Mouse (Mus musculus) heart, adult 18-20 months (tissue): ENCODE measurements around the gene Gm4498. TPM values are rescaled to one million over a fixed set of nuclear protein-coding genes. Genes with fewer than 3 reads are reported as not detected.
"Not testable (repeated sequence)": the region's sequence is repeated elsewhere in the genome, so short reads cannot be mapped to it uniquely, and the experiment has no call there.

Experiments
- DNase-seq, 2 experiments: peaks; one replicate each; pipeline ENCODE4 v3.0.0; 2021 to 2022; ENCODE audit warnings: mixed read lengths in 1 of 2
- long read RNA-seq, 2 experiments: library from polyadenylated mRNA; stranded (forward); transcript quantifications; one replicate each; pipeline ENCODE4 v2.0.0; 2021
- total RNA-seq, 2 experiments: library from RNA; stranded (reverse); gene quantifications; 2 replicates each; pipeline ENCODE4 v1.2.3; 2021

Gm4498 gene
- total RNA-seq = not detected
- long read RNA-seq, experiment 1 = 0 reads
- long read RNA-seq, experiment 2 = 0 reads

DNA sequence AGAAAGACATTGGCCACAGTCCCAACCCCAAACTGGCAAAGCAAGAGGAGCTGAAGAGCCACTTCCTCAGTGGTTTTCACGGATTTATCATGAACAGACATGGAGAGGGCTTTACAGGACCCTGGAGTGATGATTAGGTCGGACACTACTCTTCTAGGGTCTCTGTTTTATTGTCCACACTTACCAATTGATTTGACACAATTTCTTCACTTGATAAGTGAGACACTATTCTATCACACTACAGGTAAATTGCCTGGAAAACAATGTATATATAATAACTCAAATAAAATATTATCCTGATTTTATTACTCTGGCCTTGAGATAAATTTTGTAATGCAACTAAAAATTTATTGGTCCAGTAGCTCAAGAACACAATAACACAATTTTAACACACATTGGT is at the start of gene Gm4498:
Gene Gm4498 (minus strand): TSS at position 101 of the 400 bp plus-strand sequence.
- not testable (repeated sequence) for DNase-seq

DNA sequence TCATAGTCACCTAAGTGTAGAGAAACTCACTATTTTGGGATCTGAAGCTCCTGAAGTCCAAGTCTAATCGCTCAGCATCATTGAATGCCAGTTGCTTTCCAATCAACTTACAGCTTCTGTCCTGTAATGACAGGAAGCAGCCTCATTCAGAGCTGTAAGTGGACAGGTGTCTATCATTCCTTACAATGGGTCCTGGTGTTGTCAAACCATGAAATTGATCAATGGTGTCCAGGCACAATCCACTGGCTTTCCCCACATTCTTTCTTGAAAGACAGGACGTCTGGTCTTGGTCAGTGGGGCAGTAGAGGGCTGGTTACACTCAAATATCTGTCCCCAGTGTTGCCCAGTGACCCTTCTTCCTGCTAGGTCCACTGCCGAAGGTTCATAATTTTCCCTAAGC is 29.1 kb upstream of the Gm4498 start, which contains the start of gene Gm5890:
Gene Gm5890 (minus strand): TSS at position 101 of the 400 bp plus-strand sequence.
- not testable (repeated sequence) for DNase-seq

DNA sequence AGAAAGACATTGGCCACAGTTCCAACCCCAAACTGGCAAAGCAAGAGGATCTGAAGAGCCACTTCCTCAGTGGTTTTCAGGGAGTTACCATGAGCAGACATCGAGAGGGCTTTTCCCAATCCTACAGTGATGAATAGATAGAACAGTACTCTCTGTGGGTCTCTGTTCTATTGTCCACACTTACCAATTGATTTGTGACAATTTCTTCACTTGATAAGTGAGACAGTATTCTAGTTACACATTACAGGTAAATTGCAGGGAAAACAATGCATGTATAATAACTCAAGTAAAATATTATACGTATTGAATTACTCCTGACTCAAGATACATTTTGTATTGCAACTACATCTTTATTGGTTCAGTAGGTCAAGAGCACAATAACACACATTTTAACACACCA is 28.1 kb downstream of the Gm4498 start, which contains the start of gene Gm6164:
Gene Gm6164 (minus strand): TSS at position 101 of the 400 bp plus-strand sequence.
- not testable (repeated sequence) for DNase-seq

DNA sequence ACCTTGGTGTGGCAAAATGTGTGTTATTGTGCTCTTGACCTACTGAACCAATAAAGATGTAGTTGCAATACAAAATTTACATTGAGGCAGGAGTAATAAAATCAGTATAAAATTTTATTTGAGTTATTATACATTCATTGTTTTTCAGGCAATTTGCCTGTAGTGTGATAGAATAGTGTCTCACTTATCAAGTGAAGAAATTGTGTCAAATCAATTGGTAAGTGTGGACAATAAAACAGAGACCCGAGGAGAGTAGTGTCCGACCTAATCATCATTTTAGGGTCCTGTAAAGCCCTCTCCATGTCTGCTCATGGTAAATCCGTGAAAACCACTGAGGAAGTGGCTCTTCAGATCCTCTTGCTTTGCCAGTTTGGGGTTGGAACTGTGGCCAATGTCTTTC is 40.2 kb downstream of the Gm4498 start, which contains the start of gene Vmn1r95:
Gene Vmn1r95 (plus strand): TSS at position 301 of the 400 bp plus-strand sequence.
- not testable (repeated sequence) for DNase-seq

Other genes with a start within 250 kb of the Gm4498 start
- gene Nlrp9b, start 242.4 kb downstream of the Gm4498 start, total RNA-seq = not detected
- gene Vmn1r91, start 134.1 kb downstream of the Gm4498 start, total RNA-seq = not detected
- not detected for gene Gm16442, start 111.2 kb downstream of the Gm4498 start, total RNA-seq
- gene Vmn1r93, start 94.7 kb downstream of the Gm4498 start, total RNA-seq = not detected
- not detected for gene Vmn1r94, start 65.5 kb downstream of the Gm4498 start, total RNA-seq
- not detected for gene Vmn1r95, start 40.1 kb downstream of the Gm4498 start, total RNA-seq
- gene Gm6164, start 28.2 kb downstream of the Gm4498 start, total RNA-seq = not detected
- not detected for gene Gm5890, start 29.0 kb upstream of the Gm4498 start, total RNA-seq
- not detected for gene Gm4133, start 100.2 kb upstream of the Gm4498 start, total RNA-seq
- not detected for gene Gm5728, start 141.6 kb upstream of the Gm4498 start, total RNA-seq
- gene Vmn1r100, start 184.1 kb upstream of the Gm4498 start, total RNA-seq = not detected
- not detected for gene Vmn1r101, start 208.8 kb upstream of the Gm4498 start, total RNA-seq
- not detected for gene Gm10670, start 241.1 kb upstream of the Gm4498 start, total RNA-seq